Mouse (Mus musculus): ENCODE measurements at regions not wholly inside any gene's neighbourhood (a gene's known extent, or its start where the extent isn't known, plus 50 kb on each side); places are given as distances from the start of the nearest gene placed in this dataset.
"Not testable (repeated sequence)": the region's sequence is repeated elsewhere in the genome, so short reads cannot be mapped to it uniquely, and the experiment has no call there.

DNA sequence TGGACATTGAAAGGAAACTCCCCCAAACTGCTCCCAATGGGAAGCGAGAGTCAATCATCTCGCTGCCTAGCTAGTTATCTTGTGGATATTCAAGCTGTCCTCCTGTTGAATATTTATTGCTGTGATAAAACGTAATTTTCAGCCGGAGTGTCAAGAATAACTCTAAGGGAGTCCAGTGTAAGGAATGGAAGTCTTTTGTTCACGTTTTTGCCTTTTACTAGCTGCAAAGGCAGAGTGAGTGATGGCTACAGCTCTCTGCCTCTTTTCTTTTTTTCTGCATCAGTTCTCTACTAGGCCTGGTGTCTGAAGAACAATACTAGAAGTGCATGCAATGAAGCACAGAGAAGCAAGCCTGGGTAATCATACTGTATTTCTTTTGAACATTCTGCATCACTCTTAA, 679.7 kb downstream of the Trib2 start:
- DNase-seq (ENCODE audit: low spot score in 2 of 2), result no peak

DNA sequence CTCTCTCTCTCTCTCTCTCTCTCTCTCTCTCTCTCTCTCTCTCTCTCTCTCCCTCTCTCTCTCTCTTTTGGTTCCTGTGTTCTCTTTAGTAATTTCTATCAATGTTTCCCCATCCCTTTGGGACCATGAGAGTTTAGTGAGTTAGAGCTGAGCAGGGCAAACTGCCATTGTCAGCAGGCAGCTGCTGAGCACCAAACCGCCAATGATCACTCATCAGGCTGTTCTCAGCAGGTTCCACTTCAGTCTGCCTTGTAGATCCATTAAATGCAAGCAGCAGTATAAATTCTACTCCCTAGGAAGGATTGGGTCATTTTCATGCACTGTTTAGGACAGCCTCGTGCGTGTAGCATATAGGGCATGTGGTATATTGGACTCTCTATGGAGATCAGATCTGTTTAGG, 692.5 kb downstream of the Trib2 start:
- peak; percentile 3 to 13 for DNase-seq (ENCODE audit: low spot score in 2 of 2)

DNA sequence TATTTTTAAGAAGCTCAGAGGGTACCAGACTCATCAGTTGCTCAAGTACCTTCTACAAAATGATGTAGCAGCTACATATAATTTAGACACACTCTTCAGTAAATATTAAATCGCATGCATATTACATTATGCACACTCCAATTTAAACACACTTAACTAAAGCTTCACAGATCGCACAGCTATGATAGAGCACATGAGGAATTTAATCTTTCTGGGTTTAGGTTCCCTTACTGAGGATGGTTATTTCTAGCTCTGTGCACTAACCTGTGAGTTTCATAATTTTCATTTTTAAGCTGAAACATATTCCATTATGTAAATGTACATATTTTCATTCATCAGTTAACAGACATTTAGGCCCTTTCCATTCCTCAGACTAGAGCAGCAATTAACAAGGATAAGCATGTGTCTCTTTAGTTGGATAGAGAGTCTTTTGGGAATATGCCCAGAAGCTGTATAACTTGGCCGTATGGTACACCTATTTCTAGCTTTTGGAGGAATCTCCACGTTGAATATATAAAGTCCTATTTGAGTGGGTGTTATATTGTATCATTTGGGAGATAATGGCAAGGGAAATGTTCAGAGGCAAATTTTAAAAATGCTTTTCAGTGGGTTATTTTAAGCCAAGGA, 694.0 kb downstream of the Trib2 start:
- DNase-seq (ENCODE audit: low spot score in 2 of 2), result peak in 1 of 2 experiments; percentile 15

DNA sequence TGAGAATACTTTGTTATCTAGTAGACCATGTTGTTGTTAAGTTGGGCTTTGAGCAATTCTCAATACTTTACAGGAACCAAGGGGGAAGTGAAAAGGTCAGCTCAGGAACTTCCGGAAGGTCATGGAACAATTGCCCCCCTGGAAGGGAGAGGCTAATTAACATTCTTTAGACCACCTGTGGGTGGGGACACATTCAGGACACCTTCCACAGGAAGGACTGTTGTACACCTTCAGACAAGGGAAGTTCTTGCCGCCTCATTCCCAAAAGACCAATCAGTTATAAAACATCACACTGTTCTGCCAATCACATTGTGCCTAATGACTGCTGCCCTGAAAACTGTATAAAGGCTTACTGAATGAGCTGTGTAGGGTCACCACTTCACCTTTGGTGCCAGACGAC, 701.2 kb downstream of the Trib2 start:
- DNase-seq (ENCODE audit: low spot score in 2 of 2), result no peak

DNA sequence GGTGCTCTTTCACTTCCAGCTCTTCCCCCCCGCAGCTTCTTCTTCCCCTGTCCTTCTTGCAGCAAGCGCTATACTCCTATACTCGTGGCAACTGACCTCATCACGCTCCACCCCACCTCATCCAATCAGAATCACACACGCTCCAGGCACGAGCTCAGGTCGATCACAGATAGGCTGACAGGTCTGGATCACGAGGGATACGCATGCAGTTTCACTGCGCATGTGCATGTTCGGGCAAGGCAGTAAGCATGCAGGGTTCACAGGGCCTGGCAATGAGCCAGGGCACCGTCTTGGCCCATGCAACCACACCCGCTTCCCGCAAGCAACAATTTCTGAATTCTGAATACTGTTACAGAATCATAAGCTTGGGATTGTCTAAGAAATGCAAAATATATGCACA, 701.9 kb downstream of the Trib2 start:
- no peak for DNase-seq (ENCODE audit: low spot score in 2 of 2)

DNA sequence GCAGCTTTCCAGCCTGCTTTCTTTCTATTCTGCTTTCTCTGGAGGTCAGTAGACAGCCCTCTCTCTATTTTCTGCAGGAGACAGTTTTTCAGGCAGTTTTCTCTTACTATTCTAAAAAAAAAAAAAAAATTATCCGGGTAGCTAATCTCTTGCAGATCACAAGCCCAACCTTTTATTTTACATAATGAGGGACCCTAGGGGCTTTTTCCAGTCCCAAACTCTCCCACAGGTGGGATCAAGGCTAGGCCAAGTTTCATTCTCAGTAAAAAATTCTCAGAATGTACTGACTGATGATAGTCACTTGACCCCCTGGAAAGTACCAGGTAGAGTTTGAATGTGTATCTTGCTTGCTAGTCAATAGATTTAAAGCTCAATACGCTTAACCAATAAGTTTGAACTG, 705.7 kb downstream of the Trib2 start:
- DNase-seq (ENCODE audit: low spot score in 2 of 2), result no peak

DNA sequence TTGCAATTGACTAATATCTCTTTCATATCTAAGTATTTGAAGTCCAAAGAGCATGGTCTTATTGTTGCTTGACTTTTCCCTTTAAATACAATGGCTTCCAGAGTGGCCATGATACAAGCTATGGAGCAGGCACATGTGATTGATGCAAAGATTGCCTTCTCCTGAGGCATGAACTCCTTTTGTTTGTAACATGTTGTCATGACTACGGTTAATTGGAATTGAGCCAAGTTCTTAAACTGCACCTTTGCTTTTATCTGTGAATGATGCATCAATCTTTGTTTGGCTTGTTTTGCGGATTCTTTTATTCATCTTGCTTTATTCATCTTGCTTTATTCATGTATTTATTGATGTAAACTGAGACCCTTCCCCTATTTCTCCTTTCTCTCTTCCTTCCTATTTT, 711.8 kb downstream of the Trib2 start:
- DNase-seq (ENCODE audit: low spot score in 2 of 2), result no peak

DNA sequence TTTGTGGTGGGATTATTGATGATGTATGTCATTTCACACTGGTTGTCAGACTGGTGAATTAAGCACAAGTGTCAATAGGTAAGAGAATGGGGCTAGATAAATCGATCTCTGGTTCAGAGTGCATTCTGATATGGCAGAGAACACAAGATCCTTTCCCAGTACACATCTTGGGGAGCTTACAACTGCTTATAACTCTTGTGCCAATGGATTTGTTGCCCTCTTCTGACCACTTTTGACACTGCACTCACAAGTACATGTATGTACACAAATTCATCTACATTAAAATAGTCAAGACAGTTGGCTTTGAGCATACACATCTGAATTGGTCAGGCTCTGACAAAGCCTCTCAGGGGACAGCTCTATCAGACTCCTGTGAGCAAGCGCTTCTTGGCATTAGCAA, 738.1 kb downstream of the Trib2 start:
- DNase-seq (ENCODE audit: low spot score in 2 of 2), result peak in 1 of 2 experiments; percentile 41

DNA sequence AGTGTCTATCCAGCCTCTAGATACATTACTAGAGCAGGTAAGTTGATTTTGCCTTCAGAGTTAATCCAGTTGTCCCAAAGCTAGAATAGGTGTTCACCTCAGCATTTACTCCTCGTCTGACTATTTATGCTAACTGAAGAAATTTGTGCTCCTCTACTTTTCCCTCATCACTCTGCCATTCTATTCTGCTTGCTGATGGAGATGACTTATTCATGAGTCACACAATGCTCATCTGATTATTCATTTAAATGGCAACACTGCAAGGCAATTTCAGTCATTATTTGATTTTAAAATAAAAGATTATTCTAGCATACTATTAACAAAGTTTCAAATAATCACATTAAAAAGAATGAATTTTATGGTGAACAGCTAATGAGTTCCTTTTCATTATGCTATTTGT, 752.4 kb downstream of the Trib2 start:
- DNase-seq (ENCODE audit: low spot score in 2 of 2), result no peak

DNA sequence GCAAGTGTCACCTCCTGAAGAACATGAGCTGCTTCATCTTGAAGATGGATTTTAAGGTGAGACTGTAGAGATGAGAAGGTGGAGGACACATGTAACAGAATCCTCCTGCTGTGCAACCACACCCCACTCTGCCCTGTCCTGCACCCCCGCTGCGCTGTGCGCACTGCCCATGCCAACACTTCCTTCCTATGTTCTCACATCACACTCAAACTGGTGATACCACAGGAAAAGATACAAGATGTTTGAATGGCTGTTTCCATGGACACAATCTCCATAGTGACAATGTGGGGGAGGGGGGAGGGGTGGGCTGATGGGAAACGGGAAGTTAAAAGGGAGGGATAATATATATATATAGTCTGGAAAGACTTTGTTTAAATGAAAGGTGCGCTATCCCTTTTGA, 765.3 kb downstream of the Trib2 start:
- no peak for DNase-seq (ENCODE audit: low spot score in 2 of 2)

DNA sequence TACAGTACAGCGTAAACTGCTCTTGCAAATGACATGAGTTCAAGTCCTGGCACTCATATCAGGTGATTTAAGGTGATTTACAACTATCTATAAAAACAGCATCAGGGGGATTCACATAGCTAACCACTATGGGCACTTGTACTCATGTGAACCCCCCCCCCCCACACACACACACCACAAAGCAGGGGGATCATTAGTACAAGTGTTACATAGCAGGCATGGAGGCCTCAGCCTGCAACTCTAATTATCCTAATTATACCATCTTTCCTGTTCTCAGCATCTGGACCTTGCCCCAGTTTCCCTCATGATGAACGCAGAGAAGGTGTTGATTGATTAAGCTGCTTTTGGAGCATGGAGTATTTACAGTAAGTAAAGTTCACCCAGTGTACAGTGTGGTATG, 773.5 kb downstream of the Trib2 start:
- DNase-seq (ENCODE audit: low spot score in 2 of 2), result no peak

DNA sequence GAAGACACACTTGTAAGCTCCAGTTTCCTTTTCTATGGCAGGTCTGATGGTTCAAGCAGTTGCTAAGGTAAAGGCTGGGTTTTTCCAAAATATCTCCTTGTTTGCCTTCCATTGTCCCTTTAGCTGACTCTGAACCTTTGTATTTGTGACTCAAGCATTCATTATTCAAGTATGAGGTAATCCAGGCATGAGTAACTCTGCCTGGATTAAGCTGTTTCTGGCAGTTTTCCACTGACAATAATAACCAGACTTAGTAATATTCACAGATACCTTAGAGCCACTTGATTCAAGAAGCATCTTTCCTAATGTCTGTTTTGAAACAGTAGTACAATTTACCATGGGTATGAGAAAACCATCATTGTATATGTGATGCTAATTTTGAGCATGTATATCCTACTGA, 805.6 kb downstream of the Trib2 start:
- no peak for DNase-seq (ENCODE audit: low spot score in 2 of 2)

DNA sequence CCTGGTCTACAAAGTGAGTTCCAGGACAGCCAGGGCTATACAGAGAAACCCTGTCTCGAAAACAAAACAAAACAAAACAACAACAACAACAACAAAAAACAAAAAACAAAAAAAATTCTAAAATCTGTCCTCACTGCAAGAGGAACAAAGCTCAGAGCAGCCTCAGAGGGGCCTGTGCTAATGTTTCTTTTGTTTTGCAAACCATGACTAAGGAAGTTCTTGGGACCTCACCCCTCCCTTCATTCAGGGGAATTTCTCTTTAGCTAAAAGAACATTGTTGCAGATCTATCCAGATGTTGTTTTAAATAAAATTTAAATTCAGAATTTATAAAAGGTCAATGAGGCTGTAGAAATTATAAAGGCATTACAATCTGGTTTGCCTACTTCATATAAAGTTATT, 814.3 kb downstream of the Trib2 start:
- not testable (repeated sequence) for DNase-seq (ENCODE audit: low spot score in 2 of 2)

Small RNAs in the stretch of these regions (microRNA-seq; reads per million reads assigned to microRNA genes)
- 0 reads per million in 2 experiments for gene Gm27682
